Mouse (Mus musculus) stomach, postnatal 0 days (tissue): ENCODE results near the gene Lias. TPM values are rescaled to one million over a fixed set of nuclear protein-coding genes. Genes with fewer than 3 reads are reported as not detected.

Source experiments
- ATAC-seq: fragments of 200-750 bp; cut with Nextera tagmentation; 2 replicates; pipeline ENCODE4 v1.8.0; 2017; ENCODE audit not compliant: low FRiP score, low TSS enrichment
- DNase-seq: peaks from one replicate; pipeline ENCODE4 v3.0.0-alpha.2; 2016; ENCODE audit warnings: low spot score
- H3K27ac ChIP-seq: fragments of 300-500 bp; sonication (generic); replicated peaks from 2 replicates; pipeline ENCODE4 v1.5.1; 2014; ENCODE audit warnings: mild to moderate bottlenecking, control low read depth
- H3K27me3 ChIP-seq: fragments of 300-500 bp; sonication (generic); 2 replicates; pipeline ENCODE4 v1.6.1; 2014; ENCODE audit warnings: low read length; ENCODE audit not compliant: control insufficient read depth, insufficient read depth
- H3K36me3 ChIP-seq: fragments of 300-500 bp; sonication (generic); 2 replicates; pipeline ENCODE4 v1.6.1; 2014; ENCODE audit warnings: low read length, mixed read lengths; ENCODE audit not compliant: control insufficient read depth, insufficient read depth
- H3K4me1 ChIP-seq: fragments of 300-500 bp; sonication (generic); replicated peaks from 2 replicates; pipeline ENCODE4 v1.6.1; 2014; ENCODE audit warnings: antibody characterized with exemption; ENCODE audit not compliant: control insufficient read depth, insufficient read depth
- H3K4me2 ChIP-seq: fragments of 300-500 bp; sonication (generic); replicated peaks from 2 replicates; pipeline ENCODE4 v1.6.1; 2014; ENCODE audit warnings: low read depth, mild to moderate bottlenecking, control low read depth, moderate library complexity
- H3K4me3 ChIP-seq: fragments of 300-500 bp; sonication (generic); 2 replicates; pipeline ENCODE4 v1.5.1; 2014; ENCODE audit warnings: low read depth, low read length, control low read depth
- H3K9ac ChIP-seq: fragments of 300-500 bp; sonication (generic); 2 replicates; pipeline ENCODE4 v1.6.1; 2014; ENCODE audit warnings: mild to moderate bottlenecking, low read length, control low read depth, mixed read lengths
- H3K9me3 ChIP-seq: fragments of 300-500 bp; sonication (generic); 2 replicates; pipeline ENCODE4 v1.6.1; 2016; ENCODE audit warnings: low read length; ENCODE audit not compliant: control insufficient read depth
- CTCF ChIP-seq: IDR thresholded peaks from 2 replicates; pipeline ENCODE4 v1.5.1; 2016; ENCODE audit warnings: antibody characterized with exemption, low read depth, mild to moderate bottlenecking, moderate library complexity
- EP300 ChIP-seq: optimal IDR thresholded peaks from 2 replicates; pipeline ENCODE3; 2016; ENCODE audit warnings: antibody characterized with exemption
- WGBS: fragments of 180-500 bp; shearing (Covaris S2); extraction: QIAGEN DNeasy Blood & Tissue Kit; methylation state at CpG from one replicate; pipeline ENCODE4 v1.1.7; 2014; 5-methylcytosine and 5-hydroxymethylcytosine counted together
- polyA plus RNA-seq: library from polyadenylated mRNA; unstranded; fragments of >200 nt; fragmentation: Nextera tagmentation; extraction: Ambion mirVana; gene quantifications from 2 replicates; pipeline ENCODE4 v1.2.1, GENCODE M21; 2015

Gene Lias
- polyA plus RNA-seq, 1 experiment from 2014 or later: 43.4 TPM

- WGBS: 1% methylated on average over 12 of the region's 12 CpGs
- H3K4me2 ChIP-seq: peak overlapping the region; percentile 70
These were observed 456 bp downstream of the Lias start for GRCm38 (mm10) chr5:65391753-65392152.

GRCm38 (mm10) chr5:65394425-65394824 lies 3.1 kb downstream of the Lias start:
- H3K4me2 ChIP-seq: no peak overlapping the region
- no peaks in the 10 kb centered on the region for H3K4me1 ChIP-seq
- no peak overlapping the region for H3K27ac ChIP-seq
- DNase-seq (no peak), ATAC-seq (no peak)
- H3K9ac ChIP-seq: no peak overlapping the region
- H3K36me3 ChIP-seq: peaks cover 15% of the 10 kb centered on the region
- no peaks in the 10 kb centered on the region for H3K27me3 ChIP-seq
- WGBS: 88% methylated on average over 7 of the region's 7 CpGs
- TF ChIP-seq EP300 (no peak), CTCF (0 out of 2 replicates have a peak, but pooled peaks have one; percentile 19)
- H3K4me3 ChIP-seq: no peak overlapping the region
- no peaks in the 10 kb centered on the region for H3K9me3 ChIP-seq

More at GRCm38 (mm10) chr5:65391753-65392152, 456 bp downstream of the Lias start:
- no peaks in the 10 kb centered on the region for H3K27me3 ChIP-seq
- peaks cover 11% of the 10 kb centered on the region for H3K36me3 ChIP-seq
- H3K4me3 ChIP-seq: peak overlapping the region; percentile 98
- H3K9ac ChIP-seq: peak overlapping the region; percentile 78
- H3K4me1 ChIP-seq: no peaks in the 10 kb centered on the region
- TF ChIP-seq EP300 (no peak), CTCF (no peak)
- ATAC-seq: peak; percentile 41; the same call in 1 of the 2 replicates
- no peaks in the 10 kb centered on the region for H3K9me3 ChIP-seq
- DNase-seq: peak; percentile 27
- peak overlapping the region; percentile 75; the same call in 1 of the 2 replicates for H3K27ac ChIP-seq

GRCm38 (mm10) chr5:65401251-65401994 lies 10.1 kb downstream of the Lias start:
- H3K4me2 ChIP-seq: no peak overlapping the region
- peak; percentile 83 for ATAC-seq
- WGBS: 20% methylated on average over 2 of the region's 2 CpGs
- no peaks in the 10 kb centered on the region for H3K27me3 ChIP-seq
- H3K4me3 ChIP-seq: no peak overlapping the region
- peak; percentile 86 for DNase-seq
- H3K27ac ChIP-seq: no peak overlapping the region
- TF ChIP-seq EP300 (no peak), CTCF (peak; percentile 98)
- no peak overlapping the region for H3K9ac ChIP-seq
- H3K9me3 ChIP-seq: no peaks in the 10 kb centered on the region
- H3K36me3 ChIP-seq: peaks cover 23% of the 10 kb centered on the region
- H3K4me1 ChIP-seq: no peaks in the 10 kb centered on the region

GRCm38 (mm10) chr5:65407989-65408388 lies 16.7 kb downstream of the Lias start:
- no peak overlapping the region for H3K4me3 ChIP-seq
- H3K4me2 ChIP-seq: no peak overlapping the region
- ATAC-seq (no peak), DNase-seq (no peak)
- H3K9me3 ChIP-seq: no peaks in the 10 kb centered on the region
- no peak overlapping the region for H3K9ac ChIP-seq
- no peaks in the 10 kb centered on the region for H3K4me1 ChIP-seq
- WGBS: 75% methylated on average over 12 of the region's 12 CpGs
- H3K27me3 ChIP-seq: no peaks in the 10 kb centered on the region
- H3K27ac ChIP-seq: no peak overlapping the region
- TF ChIP-seq CTCF: no peak
- TF ChIP-seq EP300: no peak
- H3K36me3 ChIP-seq: peaks cover 6% of the 10 kb centered on the region

GRCm38 (mm10) chr5:65415653-65416458 lies 24.6 kb downstream of the Lias start:
- H3K4me1 ChIP-seq: no peaks in the 10 kb centered on the region; the same call in 1 of the 2 replicates
- peak; percentile 74 for ATAC-seq
- no peaks in the 10 kb centered on the region for H3K27me3 ChIP-seq
- no peak overlapping the region for H3K4me3 ChIP-seq
- peak; percentile 70 for DNase-seq
- 17% methylated on average over 26 of the region's 26 CpGs for WGBS
- H3K36me3 ChIP-seq: peaks cover 13% of the 10 kb centered on the region
- peak overlapping the region; percentile 47 for H3K9ac ChIP-seq
- H3K9me3 ChIP-seq: no peaks in the 10 kb centered on the region
- H3K4me2 ChIP-seq: peak overlapping the region; percentile 21
- TF ChIP-seq CTCF (peak; percentile 48), EP300 (no peak)
- H3K27ac ChIP-seq: peak overlapping the region; percentile 93
